Comparison of ENCODE assay signal across 7 mouse cellular contexts in the genomic region with DNA sequence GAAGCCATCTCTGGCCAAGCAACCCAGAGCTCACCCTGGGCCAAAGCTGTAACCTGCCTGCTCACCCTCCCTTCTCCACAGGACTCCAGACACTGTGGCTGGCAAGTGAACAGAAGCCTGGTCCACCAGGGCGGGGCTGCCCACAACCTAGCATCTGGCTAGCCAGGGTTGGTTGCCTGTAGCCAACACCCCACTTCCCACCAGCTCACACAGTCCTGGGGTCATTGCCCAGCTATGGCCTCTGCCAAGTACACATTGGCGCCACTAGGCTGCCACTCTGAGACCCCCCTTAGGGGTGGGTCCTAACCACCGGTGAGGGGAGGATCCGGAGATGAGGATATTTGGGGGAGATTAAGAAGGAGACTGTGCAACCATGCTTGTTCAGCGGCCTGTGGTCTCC. TPM values are rescaled to one million over a fixed set of nuclear protein-coding genes. Genes with fewer than 3 reads are reported as not detected.
DNase-seq lines count a peak whose midpoint lies in the region; ATAC-seq lines count a peak whose summit lies in the region.

No protein-coding gene starts in this region.

- peak overlapping the region; percentile 23; the same call in 1 of the 2 replicates for H3K4me3 ChIP-seq in lung, embryonic 16.5 days (ENCODE audit: low read length)
- H3K4me3 ChIP-seq in forebrain, embryonic 16.5 days (replicated peaks; ENCODE audit: low read length): no peak overlapping the region
- peak overlapping the region; percentile 29; the same call in 1 of the 2 replicates for H3K4me3 ChIP-seq in limb, embryonic 12.5 days (replicated peaks)
- no peak overlapping the region for H3K4me3 ChIP-seq in stomach, embryonic 14.5 days (ENCODE audit: low read depth, low read length)

- peak; percentile 39; the same call in 1 of the 2 replicates for ATAC-seq in lung, embryonic 16.5 days (ENCODE audit: low read depth)
- ATAC-seq in forebrain, embryonic 16.5 days: no peak
- peak; percentile 39; the same call in 1 of the 2 replicates for ATAC-seq in limb, embryonic 12.5 days (ENCODE audit: insufficient number of reproducible peaks, insufficient read depth, low FRiP score, low TSS enrichment, low read depth)
- ATAC-seq in stomach, embryonic 14.5 days (ENCODE audit: insufficient number of reproducible peaks, insufficient read depth, low FRiP score, low read depth): peak; percentile 7; the same call in 1 of the 2 replicates

- peaks cover 4% of the 10 kb centered on the region; the same call in 1 of the 2 replicates for H3K36me3 ChIP-seq in lung, embryonic 16.5 days (ENCODE audit: control insufficient read depth, insufficient read depth, low read length)
- H3K36me3 ChIP-seq in forebrain, embryonic 16.5 days (ENCODE audit: control insufficient read depth, insufficient read depth): no peaks in the 10 kb centered on the region
- peaks cover 17% of the 10 kb centered on the region for H3K36me3 ChIP-seq in limb, embryonic 12.5 days
- H3K36me3 ChIP-seq in stomach, embryonic 14.5 days (ENCODE audit: control insufficient read depth, insufficient read depth, low read length): no peaks in the 10 kb centered on the region; the same call in 1 of the 2 replicates

- H3K4me1 ChIP-seq in lung, embryonic 16.5 days (replicated peaks; ENCODE audit: control insufficient read depth, insufficient read depth, low read length): peaks cover 16% of the 10 kb centered on the region
- peaks cover 12% of the 10 kb centered on the region for H3K4me1 ChIP-seq in forebrain, embryonic 16.5 days (replicated peaks; ENCODE audit: control insufficient read depth, insufficient read depth, low read length)
- H3K4me1 ChIP-seq in limb, embryonic 12.5 days (replicated peaks): peaks cover 27% of the 10 kb centered on the region
- 0 out of 2 replicates have a peak, but pooled peaks cover 6% of the 10 kb centered on the region for H3K4me1 ChIP-seq in stomach, embryonic 14.5 days (ENCODE audit: control insufficient read depth, insufficient read depth, low read length)

- no peaks in the 10 kb centered on the region for H3K9me3 ChIP-seq in lung, embryonic 16.5 days (ENCODE audit: control insufficient read depth, low read length)
- H3K9me3 ChIP-seq in forebrain, embryonic 16.5 days (ENCODE audit: control insufficient read depth, low read length): no peaks in the 10 kb centered on the region
- no peaks in the 10 kb centered on the region for H3K9me3 ChIP-seq in limb, embryonic 12.5 days
- no peaks in the 10 kb centered on the region for H3K9me3 ChIP-seq in stomach, embryonic 14.5 days (ENCODE audit: control insufficient read depth, low read depth, low read length)

- peak overlapping the region; percentile 64 for H3K9ac ChIP-seq in lung, embryonic 16.5 days (ENCODE audit: low read length)
- H3K9ac ChIP-seq in forebrain, embryonic 16.5 days (replicated peaks; ENCODE audit: low read depth, low read length): no peak overlapping the region
- H3K9ac ChIP-seq in limb, embryonic 12.5 days (replicated peaks): peak overlapping the region; percentile 44; the same call in 1 of the 2 replicates
- no peak overlapping the region for H3K9ac ChIP-seq in stomach, embryonic 14.5 days (replicated peaks; ENCODE audit: low read depth, low read length)

- no peaks in the 10 kb centered on the region for H3K27me3 ChIP-seq in lung, embryonic 16.5 days (ENCODE audit: control insufficient read depth, insufficient read depth, low read depth, low read length)
- peaks cover 8% of the 10 kb centered on the region; the same call in 1 of the 2 replicates for H3K27me3 ChIP-seq in forebrain, embryonic 16.5 days (replicated peaks; ENCODE audit: control insufficient read depth, insufficient read depth, low read length)
- H3K27me3 ChIP-seq in limb, embryonic 12.5 days: peaks cover 28% of the 10 kb centered on the region
- H3K27me3 ChIP-seq in stomach, embryonic 14.5 days (ENCODE audit: control insufficient read depth, insufficient read depth, low read length): 0 out of 2 replicates have a peak, but pooled peaks cover 3% of the 10 kb centered on the region

- H3K4me2 ChIP-seq in lung, embryonic 16.5 days (ENCODE audit: low read depth, low read length): peak overlapping the region; percentile 57
- H3K4me2 ChIP-seq in forebrain, embryonic 16.5 days (ENCODE audit: low read length): peak overlapping the region; percentile 47; the same call in 1 of the 2 replicates
- peak overlapping the region; percentile 55 for H3K4me2 ChIP-seq in limb, embryonic 12.5 days
- H3K4me2 ChIP-seq in stomach, embryonic 14.5 days (replicated peaks; ENCODE audit: low read depth, low read length): peak overlapping the region; percentile 38

- 45% methylated on average over 5 of the region's 5 CpGs for WGBS in lung, embryonic 16.5 days
- WGBS in forebrain, embryonic 16.5 days: 51% methylated on average over 5 of the region's 5 CpGs
- 58% methylated on average over 5 of the region's 5 CpGs for WGBS in limb, embryonic 12.5 days
- WGBS in stomach, embryonic 14.5 days: 43% methylated on average over 5 of the region's 5 CpGs

- no peak overlapping the region for H3K27ac ChIP-seq in lung, embryonic 16.5 days (ENCODE audit: low read length)
- no peak overlapping the region for H3K27ac ChIP-seq in forebrain, embryonic 16.5 days (ENCODE audit: low read length)
- H3K27ac ChIP-seq in limb, embryonic 12.5 days: no peak overlapping the region
- no peak overlapping the region for H3K27ac ChIP-seq in stomach, embryonic 14.5 days (ENCODE audit: low read length)

- DNase-seq in lung, postnatal 25 days (ENCODE audit: low spot score): no peak
- no peak for DNase-seq in frontal cortex, postnatal 10 days (ENCODE audit: low spot score in 2 of 2)
- DNase-seq in layer of hippocampus, adult 8-10 months (ENCODE audit: low spot score in 2 of 2): no peak

RNA-seq across cellular contexts. Expression of gene Chad, which starts 1.0 kb away (rescaled TPM):
- polyA plus RNA-seq in lung, embryonic 16.5 days (2015; fragmentation: Nextera tagmentation; extraction: Ambion mirVana): 5.8 and 7.6 TPM in 2 replicates
- 0.24 and 0.52 TPM in 2 replicates for polyA plus RNA-seq in forebrain, embryonic 16.5 days (2015; fragmentation: Nextera tagmentation; extraction: Ambion mirVana)
- polyA plus RNA-seq in limb, embryonic 12.5 days (2016; fragmentation: Nextera tagmentation; extraction: Ambion mirVana): 3.6 and 5.3 TPM in 2 replicates
- polyA plus RNA-seq in stomach, embryonic 14.5 days (2014; fragmentation: Nextera tagmentation; extraction: Ambion mirVana): 5.0 and 7.1 TPM in 2 replicates
- total RNA-seq in layer of hippocampus, adult 8-10 months (2022): under 1 TPM in 1 of 4 experiments, not detected in 3; 0.71 TPM

RNA-seq across cellular contexts. Expression of gene Rsad1, which starts 14.8 kb away (rescaled TPM):
- 3.4 and 4.2 TPM in 2 replicates for polyA plus RNA-seq in lung, embryonic 16.5 days (2015; fragmentation: Nextera tagmentation; extraction: Ambion mirVana)
- polyA plus RNA-seq in forebrain, embryonic 16.5 days (2015; fragmentation: Nextera tagmentation; extraction: Ambion mirVana): 6.6 and 6.7 TPM in 2 replicates
- polyA plus RNA-seq in limb, embryonic 12.5 days (2016; fragmentation: Nextera tagmentation; extraction: Ambion mirVana): 4.1 and 5.7 TPM in 2 replicates
- polyA plus RNA-seq in stomach, embryonic 14.5 days (2014; fragmentation: Nextera tagmentation; extraction: Ambion mirVana): 3.1 and 3.4 TPM in 2 replicates
- 10 to 100 TPM; 12.3 to 14.5 (median 12.6) TPM for total RNA-seq in layer of hippocampus, adult 8-10 months (2022)

RNA-seq across cellular contexts. Expression of gene Acsf2, which starts 37.9 kb away (rescaled TPM):
- polyA plus RNA-seq in lung, embryonic 16.5 days (2015; fragmentation: Nextera tagmentation; extraction: Ambion mirVana): 5.7 and 6.6 TPM in 2 replicates
- 0.98 and 1.2 TPM in 2 replicates for polyA plus RNA-seq in forebrain, embryonic 16.5 days (2015; fragmentation: Nextera tagmentation; extraction: Ambion mirVana)
- 5.0 and 6.0 TPM in 2 replicates for polyA plus RNA-seq in limb, embryonic 12.5 days (2016; fragmentation: Nextera tagmentation; extraction: Ambion mirVana)
- 7.1 and 9.3 TPM in 2 replicates for polyA plus RNA-seq in stomach, embryonic 14.5 days (2014; fragmentation: Nextera tagmentation; extraction: Ambion mirVana)
- total RNA-seq in layer of hippocampus, adult 8-10 months (2022): 10 to 100 TPM; 17.4 to 21.5 (median 20.1) TPM

RNA-seq across cellular contexts. Expression of gene Mycbpap, which starts 42.3 kb away (rescaled TPM):
- 8.4 and 8.7 TPM in 2 replicates for polyA plus RNA-seq in lung, embryonic 16.5 days (2015; fragmentation: Nextera tagmentation; extraction: Ambion mirVana)
- polyA plus RNA-seq in forebrain, embryonic 16.5 days (2015; fragmentation: Nextera tagmentation; extraction: Ambion mirVana): 1.9 and 2.6 TPM in 2 replicates
- 5.1 and 7.0 TPM in 2 replicates for polyA plus RNA-seq in limb, embryonic 12.5 days (2016; fragmentation: Nextera tagmentation; extraction: Ambion mirVana)
- polyA plus RNA-seq in stomach, embryonic 14.5 days (2014; fragmentation: Nextera tagmentation; extraction: Ambion mirVana): 1.6 and 2.1 TPM in 2 replicates
- total RNA-seq in layer of hippocampus, adult 8-10 months (2022): 1 to 10 TPM; 3.1 to 7.6 (median 3.5) TPM

Comparison
In these comparisons a context has a peak if more than half of its experiments do, and no peak if none do; other contexts are left out.
1. H3K4me3 ChIP-seq: peak in lung, embryonic 16.5 days (single experiment) and limb, embryonic 12.5 days (single experiment); none in forebrain, embryonic 16.5 days (single experiment) and stomach, embryonic 14.5 days (single experiment).
2. H3K9ac ChIP-seq: peak in lung, embryonic 16.5 days (single experiment) and limb, embryonic 12.5 days (single experiment); none in forebrain, embryonic 16.5 days (single experiment) and stomach, embryonic 14.5 days (single experiment).
3. Peak in every context shown above with its lines, with median percentiles within 50 percentile points of each other: H3K4me2 ChIP-seq.